ENCODE assay signal across 9 mouse cellular contexts in the genomic region with DNA sequence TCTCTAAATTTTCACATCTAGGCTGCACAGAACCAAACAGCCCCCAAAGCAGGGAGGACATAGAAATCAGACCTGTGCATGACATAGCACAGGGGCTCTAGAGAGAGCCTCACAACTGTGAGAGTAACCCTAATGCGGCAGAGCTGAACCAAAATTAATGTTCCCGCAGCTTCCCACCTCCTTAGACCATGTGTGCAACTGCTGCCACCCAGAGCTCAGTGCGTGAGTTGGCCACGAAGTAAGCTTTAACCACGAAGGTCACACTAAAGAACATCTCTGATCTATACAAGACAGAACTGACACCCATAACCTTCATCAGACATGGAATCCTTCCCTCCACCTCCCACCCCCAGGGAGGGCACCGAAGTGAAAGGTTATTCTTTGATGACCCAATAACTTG. TPM values are rescaled to one million over a fixed set of nuclear protein-coding genes. Genes with fewer than 3 reads are reported as not detected.
A peak's percentile ranks its signal among the peaks of the same experiment; 100 is the strongest.
DNase-seq lines count a peak whose midpoint lies in the region; TF ChIP-seq lines count a peak whose summit lies in the region.
"Had no signal": no experiment of that assay in that cellular context is flagged by ENCODE, and none has a peak within 500 bp of the region (broad histone marks: within the 10 kb centered on the region; RNA-seq: fewer than 3 reads in every experiment).

No protein-coding gene starts in this region.

- H3K4me1 ChIP-seq in lung, adult 2 months (ENCODE audit: control insufficient read depth, insufficient read depth, low read length): no peaks in the 10 kb centered on the region; the same call in 1 of the 2 replicates
- H3K4me1 ChIP-seq: liver, embryonic 13.5 days had no signal

- no peak overlapping the region for H3K4me3 ChIP-seq in gastrocnemius, adult 2 months
- no peak overlapping the region for H3K4me3 ChIP-seq in lung, adult 2 months (replicated peaks; ENCODE audit: extremely low read depth, low read depth, low read length)
- H3K4me3 ChIP-seq: liver, embryonic 13.5 days had no signal

- peak overlapping the region; percentile 68; the same call in 1 of the 2 replicates for H3K27ac ChIP-seq in gastrocnemius, adult 2 months
- H3K27ac ChIP-seq: liver, embryonic 13.5 days had no signal

- DNase-seq in gastrocnemius, adult 2 months: no peak
- DNase-seq in gastrocnemius, postnatal 10 days: no peak
- DNase-seq in lung, adult 2 months: no peak
- no peak for DNase-seq in lung, postnatal 36 days
- DNase-seq in adrenal gland, postnatal 36 days: peak; percentile 27 to 28
- DNase-seq in lung, postnatal 10 days: peak; percentile 31
- no peak for DNase-seq in left cerebral cortex, postnatal 10 days (ENCODE audit: extremely low spot score in 1 of 2, low spot score in 2 of 2)
- DNase-seq: cerebellum, adult 11-12 months; liver, embryonic 13.5 days had no signal

- intact Hi-C loops in gastrocnemius, adult 2 months (cut with DNase I): no loop called here
- intact Hi-C loops in left cerebral cortex, postnatal 10 days (cut with DNase I): loop anchor here (5.0 kb wide), 1 partner anchor 165 kb away; no protein-coding TSS in a partner anchor

- no peak for TF ChIP-seq POLR2A in lung, adult 2 months (IDR thresholded peaks at IDR 0.05; ENCODE audit: borderline replicate concordance, extremely low read depth, low read depth, low read length)

- 67% methylated on average over 6 of the region's 6 CpGs for whole genome bisulfite sequencing in lung, adult 2 months

- peak; percentile 25; the same call in 1 of the 2 replicates for TF ChIP-seq CTCF in gastrocnemius, adult 2 months (IDR thresholded peaks at IDR 0.05)
- peak; percentile 23; the same call in 1 of the 2 replicates for TF ChIP-seq CTCF in lung, adult 2 months (IDR thresholded peaks at IDR 0.05; ENCODE audit: insufficient read depth, low read length)

RNA-seq across cellular contexts. Expression of gene Parn, which starts 55.9 kb away (rescaled TPM):
- 1 to 10 TPM; 7.8 to 7.9 TPM for total RNA-seq in gastrocnemius, adult 2 months (2021)
- total RNA-seq in gastrocnemius, postnatal 10 days (2021): 10 to 100 TPM; 12.5 to 14.7 TPM
- 9.3 and 15.1 TPM in 2 replicates for polyA plus RNA-seq in lung, adult 2 months (2012; rRNA removed)
- 10 to 100 TPM; 27.1 to 44.2 TPM for total RNA-seq in adrenal gland, postnatal 36 days (2021)
- 10 to 100 TPM; 28.6 to 29.5 TPM for total RNA-seq in left cerebral cortex, postnatal 10 days (2021)

RNA-seq across cellular contexts. Expression of gene Bfar, which starts 59.6 kb away (rescaled TPM):
- total RNA-seq in gastrocnemius, adult 2 months (2021): 10 to 100 TPM; 34.6 to 36.4 TPM
- 10 to 100 TPM; 27.6 to 35.0 TPM for total RNA-seq in gastrocnemius, postnatal 10 days (2021)
- polyA plus RNA-seq in lung, adult 2 months (2012; rRNA removed): 17.3 and 21.7 TPM in 2 replicates
- 10 to 100 TPM; 43.9 to 52.1 TPM for total RNA-seq in adrenal gland, postnatal 36 days (2021)
- 10 to 100 TPM; 36.8 to 39.0 TPM for total RNA-seq in left cerebral cortex, postnatal 10 days (2021)

RNA-seq across cellular contexts. Expression of gene 3110001I22Rik, which starts 59.7 kb away (rescaled TPM):
- total RNA-seq in gastrocnemius, adult 2 months (2021): 1 to 10 TPM; 2.3 to 2.6 TPM
- total RNA-seq in gastrocnemius, postnatal 10 days (2021): 1 to 10 TPM; 1.5 to 4.2 TPM
- 0.79 and 1.2 TPM in 2 replicates for polyA plus RNA-seq in lung, adult 2 months (2012; rRNA removed)
- 1 to 10 TPM; 4.1 to 6.4 TPM for total RNA-seq in adrenal gland, postnatal 36 days (2021)
- 1 to 10 TPM; 3.2 to 5.5 TPM for total RNA-seq in left cerebral cortex, postnatal 10 days (2021)

Comparison
In these comparisons a context has a peak if more than half of its experiments do, and no peak if none do; other contexts are left out.
1. DNase-seq: peak in adrenal gland, postnatal 36 days (2 of 2) and lung, postnatal 10 days (single experiment); none in gastrocnemius, adult 2 months (single experiment), gastrocnemius, postnatal 10 days (single experiment), lung, adult 2 months (single experiment), lung, postnatal 36 days (single experiment) and left cerebral cortex, postnatal 10 days (0 of 2).